Mouse (Mus musculus): Measurements from ENCODE around the gene Armc3. TPM values are rescaled to one million over a fixed set of nuclear protein-coding genes. Genes with fewer than 3 reads are reported as not detected.
"Not testable (repeated sequence)": the region's sequence is repeated elsewhere in the genome, so short reads cannot be mapped to it uniquely, and the experiment has no call there.

The Armc3 gene
- total RNA-seq, 2 experiments from 2014 or later: 0.09 to 0.12 TPM

GRCm38 (mm10) chr2:19274583-19274982 lies 75.5 kb downstream of the Armc3 start:
- no peak for DNase-seq

DNA sequence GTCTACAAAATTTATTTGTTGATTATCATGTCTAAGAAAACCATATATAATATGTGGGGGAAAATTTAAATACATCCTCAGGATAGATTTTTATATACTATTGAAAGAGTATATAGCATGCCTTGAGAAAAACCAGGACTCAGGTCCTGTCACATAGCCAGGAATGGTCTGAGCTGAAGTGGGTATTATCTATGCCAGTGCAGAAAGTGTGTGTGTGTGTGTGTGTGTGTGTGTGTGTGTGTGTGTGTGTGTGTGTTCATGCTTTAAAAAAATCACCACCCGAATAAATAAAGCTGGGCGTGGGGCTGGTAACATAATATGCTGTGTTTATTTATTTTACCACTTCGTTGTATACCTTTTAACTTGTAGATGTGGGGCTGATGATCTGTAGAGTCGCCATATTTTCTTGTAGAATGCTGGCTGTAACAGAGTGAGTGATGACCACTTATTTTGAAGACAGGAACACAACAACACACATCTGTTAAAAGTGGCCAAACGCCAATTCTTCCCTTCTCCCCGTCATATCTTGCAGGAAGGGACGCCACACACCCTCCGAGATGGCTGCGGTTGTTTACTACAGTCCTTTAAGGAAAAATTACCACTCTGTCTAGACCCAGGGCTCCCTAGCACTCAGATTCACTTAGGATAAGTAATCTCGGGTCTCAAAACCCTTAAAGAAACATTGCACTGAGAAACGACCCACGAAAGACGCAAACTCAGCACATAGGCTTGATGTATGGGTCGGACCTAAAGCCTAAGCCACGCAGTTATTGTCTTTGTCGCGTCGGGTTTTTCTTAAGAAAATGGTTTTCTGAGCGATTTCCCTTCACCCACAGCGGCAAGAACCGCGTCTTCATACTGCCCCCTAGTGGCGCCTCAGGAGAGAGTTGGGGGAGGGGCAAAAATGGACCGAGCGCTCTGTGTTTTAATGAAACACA lies 76.8 kb downstream of the Armc3 start:
- DNase-seq: peak; percentile 90

DNA sequence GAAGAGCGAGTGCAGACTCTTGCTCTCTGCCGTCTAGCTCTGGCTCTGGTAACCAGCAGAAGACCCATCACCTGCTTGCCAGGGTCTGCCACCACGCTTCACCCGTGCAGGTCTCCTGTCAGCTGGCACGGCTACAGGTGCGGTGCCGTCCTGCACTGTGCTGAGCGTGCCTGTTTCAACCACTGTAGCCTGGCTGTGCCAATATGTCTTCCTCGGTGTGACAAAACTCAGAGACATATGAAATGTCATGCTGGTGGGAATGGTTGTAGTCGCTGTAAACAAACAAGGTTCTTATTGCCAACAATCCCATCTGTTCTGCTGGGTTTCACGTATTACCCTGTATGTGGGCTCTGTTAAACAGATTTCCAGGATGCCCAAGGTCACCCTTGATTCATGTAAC lies 81.2 kb downstream of the Armc3 start:
- DNase-seq: no peak

DNA sequence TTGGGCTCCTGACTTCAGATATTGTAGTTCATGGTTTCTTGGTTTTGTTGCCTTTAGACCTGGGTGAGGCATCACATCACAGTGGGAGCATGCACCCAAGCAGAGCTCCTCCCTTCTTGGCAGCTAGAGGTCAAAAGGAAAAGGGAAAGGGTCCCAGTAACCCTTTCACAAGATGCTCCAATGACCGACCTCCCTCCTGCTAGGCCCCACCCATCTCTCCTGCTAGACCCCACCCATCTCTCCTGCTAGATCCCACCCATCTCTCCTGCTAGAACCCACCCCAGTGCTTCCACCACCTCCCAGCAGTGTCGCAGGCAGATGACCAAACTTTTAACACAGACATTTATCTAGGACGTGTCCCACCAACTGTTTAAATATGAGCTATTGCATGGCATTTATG lies 93.3 kb downstream of the Armc3 start:
- DNase-seq: no peak

- no peak for DNase-seq
Observed at GRCm38 (mm10) chr2:19300345-19301089, 101.4 kb downstream of the Armc3 start.

DNA sequence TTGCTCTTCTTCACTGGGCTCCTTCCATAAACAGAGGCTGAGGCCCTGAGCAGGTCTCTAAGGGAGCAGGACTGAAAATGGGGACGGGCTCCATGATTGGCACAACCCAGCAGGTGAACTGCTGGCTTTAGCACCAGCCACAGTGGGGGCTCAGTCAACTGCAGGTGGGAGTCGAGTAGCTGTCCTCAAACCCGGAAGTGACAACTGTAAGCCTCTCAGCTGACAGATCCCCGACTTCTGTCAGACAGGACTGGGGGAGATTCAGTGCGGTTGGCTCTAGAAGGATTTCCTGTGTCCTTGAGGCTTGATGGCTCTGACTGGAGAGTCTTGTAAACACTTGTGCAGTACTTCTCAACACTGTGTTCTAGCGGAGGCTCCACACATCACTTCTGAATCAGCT lies 102.1 kb downstream of the Armc3 start:
- DNase-seq: peak; percentile 3

GRCm38 (mm10) chr2:19303087-19303486 lies 104.0 kb downstream of the Armc3 start:
- not testable (repeated sequence) for DNase-seq

- no peak for DNase-seq
Observed at GRCm38 (mm10) chr2:19310498-19310897, 111.4 kb downstream of the Armc3 start.

DNA sequence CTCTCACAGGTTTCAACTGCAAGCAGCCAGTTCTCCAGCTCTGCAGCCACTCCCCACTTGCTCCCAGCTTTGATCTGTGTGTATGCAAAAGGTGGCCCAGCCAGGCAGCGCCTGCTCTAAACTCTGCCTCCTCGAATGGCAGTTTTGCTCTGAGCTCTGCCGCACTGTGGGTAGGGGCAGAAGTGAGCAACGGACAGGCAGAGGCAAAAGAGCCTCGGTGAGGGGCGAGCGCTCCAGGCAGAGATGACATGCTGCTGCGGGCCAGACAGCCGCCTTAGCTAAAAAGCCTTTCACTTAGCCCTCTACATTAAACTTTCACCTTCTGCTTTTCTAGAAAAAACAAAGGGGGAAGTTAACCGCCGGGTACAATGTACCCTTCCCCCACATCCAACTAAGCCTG lies 117.0 kb downstream of the Armc3 start:
- DNase-seq: no peak

DNA sequence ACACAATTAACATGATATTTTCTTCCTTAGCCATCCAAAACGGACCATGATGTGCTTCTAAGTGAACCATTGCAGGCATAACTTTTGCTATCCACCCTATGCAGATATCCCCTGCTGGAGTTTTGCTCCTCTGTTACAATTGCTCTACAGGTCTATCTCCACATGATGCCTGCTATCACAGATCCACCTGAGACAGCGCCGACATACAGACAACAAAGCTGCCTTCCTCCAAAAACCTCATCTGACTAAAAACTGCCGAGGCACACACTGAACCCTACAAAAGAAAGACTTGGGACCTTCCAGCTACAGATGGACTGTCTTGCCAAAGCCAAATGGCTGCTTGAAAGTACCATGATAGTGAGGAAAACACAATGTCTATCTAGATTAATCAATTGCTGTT lies 117.6 kb downstream of the Armc3 start:
- DNase-seq: no peak

GRCm38 (mm10) chr2:19317151-19317812 lies 118.2 kb downstream of the Armc3 start:
- not testable (repeated sequence) for DNase-seq

DNA sequence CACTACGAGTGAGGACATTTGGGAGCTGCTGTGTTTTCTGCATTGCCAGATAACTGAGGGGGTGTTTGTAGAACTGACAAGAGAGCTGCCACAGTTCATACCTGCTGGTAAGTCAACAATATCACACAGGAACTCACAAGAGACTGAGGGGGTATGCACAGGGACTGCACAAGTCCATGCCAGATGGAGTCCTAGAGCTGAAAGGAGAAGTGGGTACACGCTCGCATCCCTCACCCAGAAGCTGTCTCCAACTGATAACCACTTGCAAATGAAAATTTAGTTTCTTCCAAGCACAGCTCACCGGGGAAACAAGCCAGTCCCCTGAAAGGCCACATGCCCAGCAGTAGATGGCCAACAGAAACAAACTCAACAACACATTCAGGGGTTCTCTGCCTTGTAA lies 119.4 kb downstream of the Armc3 start:
- DNase-seq: no peak

GRCm38 (mm10) chr2:19319284-19319683 lies 120.2 kb downstream of the Armc3 start:
- DNase-seq: no peak

DNA sequence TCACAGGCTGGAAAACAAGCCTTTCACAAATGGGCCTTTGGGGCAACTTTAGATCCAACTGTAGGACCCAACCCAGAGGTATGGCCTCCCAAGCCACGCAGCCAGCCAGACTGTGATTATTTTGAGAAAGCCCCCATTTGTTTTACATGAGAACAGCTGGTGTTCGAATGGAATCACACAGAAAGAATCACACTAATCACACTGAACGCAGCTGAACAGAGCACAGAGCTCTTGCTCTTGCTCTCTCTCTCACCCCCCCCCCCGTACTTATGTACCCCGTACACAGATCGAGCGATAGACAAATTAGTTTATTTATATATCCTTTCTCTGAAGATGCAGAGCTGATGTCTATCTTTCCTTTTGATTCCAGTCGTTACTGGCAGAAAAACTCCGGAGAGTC lies 123.3 kb downstream of the Armc3 start:
- no peak for DNase-seq

- no peak for DNase-seq
Observed at GRCm38 (mm10) chr2:19326376-19326775, 127.3 kb downstream of the Armc3 start.

GRCm38 (mm10) chr2:19327811-19328210 lies 128.7 kb downstream of the Armc3 start:
- DNase-seq: no peak

DNA sequence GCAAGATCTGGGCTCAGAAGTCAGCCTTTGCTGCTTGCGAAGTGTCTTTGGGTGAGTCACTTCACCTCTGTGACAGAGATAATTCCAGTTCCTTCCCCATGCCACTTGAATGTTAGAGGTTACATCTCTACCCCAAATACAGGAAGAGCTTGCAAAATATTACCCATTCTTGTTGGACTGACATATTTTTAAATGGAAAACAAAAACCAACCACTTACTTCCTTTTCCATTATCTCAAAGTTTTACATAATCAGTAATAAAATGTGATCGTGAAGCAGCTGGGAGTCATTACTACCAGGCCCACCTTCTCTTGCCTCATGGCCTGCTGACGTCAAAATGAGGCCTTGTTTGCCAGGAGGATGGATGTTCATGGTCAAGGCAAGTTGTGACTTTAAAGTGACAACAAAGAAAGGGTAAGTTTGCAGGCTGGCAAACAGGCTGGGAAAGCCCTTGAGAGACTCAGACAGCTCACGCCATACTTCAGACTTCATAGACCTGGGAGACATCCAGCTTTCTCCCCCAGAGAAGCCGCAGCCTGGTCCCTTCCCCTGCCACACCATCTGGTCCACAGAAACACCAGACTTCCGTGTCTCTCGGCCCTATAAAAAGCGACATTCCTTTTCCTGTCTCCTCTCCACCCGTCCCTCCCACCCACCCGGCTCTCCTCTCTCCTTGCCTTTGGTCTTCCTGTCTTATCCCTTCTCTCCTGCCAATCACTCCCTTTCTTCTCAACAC lies 145.0 kb downstream of the Armc3 start:
- peak; percentile 26 for DNase-seq

DNA sequence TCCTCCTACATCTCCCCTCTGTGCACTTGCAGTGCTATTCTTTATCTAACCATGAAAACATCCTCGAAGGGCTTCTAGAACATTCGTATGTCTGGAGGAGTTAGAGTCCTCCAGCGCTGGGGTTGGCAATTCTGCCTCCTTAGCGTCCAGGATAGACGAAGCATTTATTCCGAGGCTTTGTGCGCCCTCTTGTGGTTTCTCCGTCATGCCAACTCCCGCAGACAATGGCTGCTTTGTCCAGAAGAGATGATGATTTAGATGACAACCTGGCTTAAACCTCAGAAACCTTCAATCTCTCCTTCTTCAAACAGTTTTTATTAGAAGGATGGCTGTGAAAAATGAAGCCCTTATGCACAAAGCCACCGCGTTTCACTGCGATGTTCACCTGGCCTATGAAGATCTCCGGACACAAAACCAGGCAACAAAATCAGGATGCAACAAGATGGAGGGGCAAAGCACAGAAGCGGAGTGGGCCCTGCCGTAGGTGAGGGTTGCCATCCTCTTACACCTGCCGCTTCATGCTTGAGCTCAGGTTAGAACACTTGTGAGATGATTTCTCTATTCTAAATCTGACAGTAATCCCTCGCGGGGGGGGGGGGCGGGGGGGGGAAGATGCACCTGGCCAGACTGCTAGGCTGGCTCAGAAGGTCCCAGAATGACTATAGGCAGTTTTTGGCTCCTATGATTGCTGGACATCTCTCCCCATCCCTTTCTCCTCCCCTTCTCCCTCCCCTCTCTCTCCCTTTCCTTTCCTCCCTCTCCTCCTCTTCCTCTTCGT lies 145.7 kb downstream of the Armc3 start:
- DNase-seq: peak; percentile 91

DNA sequence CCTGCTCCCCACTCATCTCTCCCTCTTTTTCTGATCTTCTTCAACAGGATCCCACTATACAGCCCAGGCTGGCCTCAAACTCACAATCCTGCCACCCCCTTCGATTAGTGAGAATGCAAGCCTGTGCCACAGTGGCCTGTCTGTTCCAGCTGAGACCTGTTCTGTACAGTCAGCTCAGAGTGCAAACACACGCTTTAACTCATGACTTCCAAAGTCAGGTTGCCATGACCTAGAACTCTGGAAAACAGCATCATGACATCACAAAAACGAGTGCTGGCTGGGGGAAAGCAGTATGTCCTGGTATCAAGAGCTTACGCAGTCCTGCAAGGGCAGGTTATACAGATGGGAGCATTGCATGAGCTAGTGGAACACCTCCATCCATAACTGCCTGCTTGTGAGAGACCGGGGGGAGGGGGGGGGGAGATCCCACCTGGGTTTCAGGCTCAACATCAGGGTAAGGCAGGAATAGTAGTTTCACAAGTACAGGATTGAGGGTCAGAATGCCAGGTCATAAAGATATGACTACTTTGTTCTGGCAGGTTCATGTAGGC lies 146.4 kb downstream of the Armc3 start:
- DNase-seq: no peak

DNA sequence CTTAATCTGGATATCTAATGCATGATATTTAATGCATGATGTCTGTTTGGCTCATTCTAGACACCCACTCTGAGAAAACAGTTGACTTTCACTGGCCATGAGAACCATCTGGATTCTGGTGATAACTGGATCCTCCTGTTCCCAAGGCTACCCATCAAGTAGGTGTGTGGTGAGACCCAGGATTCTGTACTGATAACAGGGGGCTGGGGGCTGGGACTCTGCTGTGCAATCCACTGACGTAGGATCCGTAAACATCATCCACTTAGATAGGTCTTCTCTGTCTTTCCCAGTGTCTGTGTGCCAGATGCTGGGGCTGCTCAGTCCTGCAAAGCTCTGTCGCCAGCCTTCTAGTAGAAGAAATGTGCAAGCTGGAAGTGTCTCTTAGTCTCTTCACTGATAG lies 149.4 kb downstream of the Armc3 start:
- DNase-seq: no peak

GRCm38 (mm10) chr2:19350167-19350566 lies 151.1 kb downstream of the Armc3 start:
- no peak for DNase-seq

Data from adrenal gland, postnatal 10 days (tissue).